In genomic region chr4:107750017-107750416, GRCm38 (mm10) we compare ENCODE assay signal across 21 mouse cellular contexts. TPM values are rescaled to one million over a fixed set of nuclear protein-coding genes. Genes with fewer than 3 reads are reported as not detected.
DNase-seq lines count a peak whose midpoint lies in the region; ATAC-seq lines count a peak whose summit lies in the region.
"Had no signal": no experiment of that assay in that cellular context is flagged by ENCODE, and none has a peak within 500 bp of the region (broad histone marks: within the 10 kb centered on the region; RNA-seq: fewer than 3 reads in every experiment).

No protein-coding gene starts in this region.

- H3K27me3 ChIP-seq in kidney, embryonic 15.5 days, result 0 out of 2 replicates have a peak, but pooled peaks cover 4% of the 10 kb centered on the region
- H3K27me3 ChIP-seq in neural tube, embryonic 12.5 days (replicated peaks), result 0 out of 2 replicates have a peak, but pooled peaks cover 3% of the 10 kb centered on the region
- H3K27me3 ChIP-seq: CH12.LX; forebrain, embryonic 15.5 days had no signal

- no peaks in the 10 kb centered on the region for H3K36me3 ChIP-seq in kidney, embryonic 15.5 days
- no peaks in the 10 kb centered on the region for H3K36me3 ChIP-seq in neural tube, embryonic 12.5 days
- H3K36me3 ChIP-seq: forebrain, embryonic 15.5 days; heart, embryonic 10.5 days; liver, embryonic 12.5 days; midbrain, embryonic 12.5 days had no signal

- H3K9me3 ChIP-seq in kidney, embryonic 15.5 days (replicated peaks), result no peaks in the 10 kb centered on the region
- H3K9me3 ChIP-seq in neural tube, embryonic 12.5 days, result no peaks in the 10 kb centered on the region
- H3K9me3 ChIP-seq: forebrain, embryonic 15.5 days; heart, embryonic 10.5 days; liver, embryonic 12.5 days; midbrain, embryonic 12.5 days had no signal

- H3K4me2 ChIP-seq in kidney, embryonic 15.5 days, result no peak overlapping the region
- no peak overlapping the region for H3K4me2 ChIP-seq in neural tube, embryonic 12.5 days (replicated peaks)
- H3K4me2 ChIP-seq: forebrain, embryonic 15.5 days; liver, embryonic 12.5 days; midbrain, embryonic 12.5 days had no signal

- 45% methylated on average over 9 of the region's 9 CpGs for WGBS in kidney, embryonic 15.5 days
- 55% methylated on average over 9 of the region's 9 CpGs for WGBS in neural tube, embryonic 12.5 days

- no peak overlapping the region for H3K4me3 ChIP-seq in kidney, embryonic 15.5 days (replicated peaks)
- no peak overlapping the region for H3K4me3 ChIP-seq in neural tube, embryonic 12.5 days
- H3K4me3 ChIP-seq: forebrain, embryonic 15.5 days; heart, embryonic 10.5 days; liver, embryonic 12.5 days; midbrain, embryonic 12.5 days had no signal

- no peak overlapping the region for H3K27ac ChIP-seq in kidney, embryonic 15.5 days
- H3K27ac ChIP-seq in neural tube, embryonic 12.5 days, result no peak overlapping the region
- H3K27ac ChIP-seq: forebrain, embryonic 15.5 days; heart, embryonic 10.5 days; liver, embryonic 12.5 days; midbrain, embryonic 12.5 days had no signal

- peaks cover 10% of the 10 kb centered on the region; the same call in 1 of the 2 replicates for H3K4me1 ChIP-seq in kidney, embryonic 15.5 days
- peaks cover 12% of the 10 kb centered on the region for H3K4me1 ChIP-seq in neural tube, embryonic 12.5 days

- H3K9ac ChIP-seq in kidney, embryonic 15.5 days, result no peak overlapping the region
- H3K9ac ChIP-seq in neural tube, embryonic 12.5 days, result no peak overlapping the region
- H3K9ac ChIP-seq: forebrain, embryonic 15.5 days; liver, embryonic 12.5 days; midbrain, embryonic 12.5 days had no signal

- ATAC-seq in kidney, embryonic 15.5 days (replicated peaks; ENCODE audit: low FRiP score), result peak; percentile 12; the same call in 1 of the 2 replicates
- 0 out of 2 replicates have a peak, but pooled peaks have one; percentile 19 for ATAC-seq in neural tube, embryonic 12.5 days (ENCODE audit: low FRiP score, low read depth)
- ATAC-seq: forebrain, embryonic 15.5 days; intestine, postnatal 0 days; liver, embryonic 12.5 days had no signal

- DNase-seq in kidney, adult 11 months, result no peak
- no peak for DNase-seq in neural tube, embryonic 10.5 days (ENCODE audit: extremely low spot score, low spot score)
- DNase-seq in c-Kit-positive CD71-positive TER-119-positive erythroid progenitor cells, embryonic 14.5 days (ENCODE audit: low spot score), result peak; percentile 4
- no peak for DNase-seq in natural killer cell, adult 2 months (ENCODE audit: low spot score in 2 of 2)
- no peak for DNase-seq in layer of hippocampus, postnatal 36 days
- DNase-seq: adrenal gland, postnatal 10 days; B cell, adult 2 months; cerebellum, adult 8-10 months; gastrocnemius, postnatal 10 days; kidney, postnatal 36 days; layer of hippocampus, adult 9-11 months; lung, adult 18-20 months; lung, postnatal 10 days had no signal

RNA-seq across cellular contexts. Expression of gene Lrp8, which starts 52.0 kb away (rescaled TPM):
- polyA plus RNA-seq in kidney, embryonic 15.5 days (2015; fragmentation: Nextera tagmentation; extraction: Ambion mirVana), result 2.2 and 2.6 TPM in 2 replicates
- 47.6 and 53.9 TPM in 2 replicates for polyA plus RNA-seq in neural tube, embryonic 12.5 days (2016; fragmentation: Nextera tagmentation; extraction: Ambion mirVana)
- total RNA-seq in layer of hippocampus, postnatal 36 days (2021), result 10 to 100 TPM; 91.7 to 95.3 TPM

Comparison
In these comparisons a context has a peak if more than half of its experiments do, and no peak if none do; other contexts are left out.
1. RNA of gene Lrp8, which starts 52.0 kb away (polyA plus RNA-seq): 47.6 to 53.9 TPM in neural tube, embryonic 12.5 days; 2.2 to 2.6 TPM in kidney, embryonic 15.5 days; every median in the first group is over 10 times any median in the second.